Mouse (Mus musculus) urinary bladder, postnatal 25 days (tissue): ENCODE data around the gene Sp6.

Experiments used
- DNase-seq: peaks from one replicate; pipeline ENCODE4 v3.0.0; 2022; ENCODE audit warnings: low spot score

Gene Sp6

GRCm38 (mm10) chr11:96982355-96982754 is 30.8 kb upstream of the Sp6 start:
- peak; percentile 81 for DNase-seq

- no peak for DNase-seq
Measured at GRCm38 (mm10) chr11:96982859-96983258, 30.3 kb upstream of the Sp6 start, which contains the start of gene Sp2. Gene Sp2, minus strand, starts transcription at chr11:96982959.

GRCm38 (mm10) chr11:96984903-96985302 is 28.3 kb upstream of the Sp6 start:
- DNase-seq, result no peak

- no peak for DNase-seq
Measured at GRCm38 (mm10) chr11:96986463-96986862, 26.7 kb upstream of the Sp6 start.

- peak; percentile 30 for DNase-seq
Measured at GRCm38 (mm10) chr11:96987873-96988655, 25.1 kb upstream of the Sp6 start.

GRCm38 (mm10) chr11:96991501-96991900 is 21.7 kb upstream of the Sp6 start:
- DNase-seq, result no peak

GRCm38 (mm10) chr11:96992722-96993311 is 20.4 kb upstream of the Sp6 start:
- DNase-seq, result no peak

- DNase-seq, result no peak
Measured at GRCm38 (mm10) chr11:96995031-96995430, 18.2 kb upstream of the Sp6 start.

GRCm38 (mm10) chr11:96995836-96996772 is 17.1 kb upstream of the Sp6 start:
- no peak for DNase-seq

GRCm38 (mm10) chr11:96996773-96997379 is 16.3 kb upstream of the Sp6 start:
- no peak for DNase-seq

GRCm38 (mm10) chr11:96997380-96997956 is 15.7 kb upstream of the Sp6 start:
- peak; percentile 37 for DNase-seq

GRCm38 (mm10) chr11:97003170-97003569 is 10.0 kb upstream of the Sp6 start:
- no peak for DNase-seq

- DNase-seq, result no peak
Measured at GRCm38 (mm10) chr11:97007093-97007794, 6.0 kb upstream of the Sp6 start.

GRCm38 (mm10) chr11:97009198-97009790 is 3.9 kb upstream of the Sp6 start:
- no peak for DNase-seq

- no peak for DNase-seq
Measured at GRCm38 (mm10) chr11:97017696-97018582, 4.7 kb downstream of the Sp6 start.

- DNase-seq, result peak; percentile 60
Measured at GRCm38 (mm10) chr11:97018583-97019344, 5.6 kb downstream of the Sp6 start.

GRCm38 (mm10) chr11:97019345-97019708 is 6.1 kb downstream of the Sp6 start:
- no peak for DNase-seq

GRCm38 (mm10) chr11:97021121-97021765 is 8.0 kb downstream of the Sp6 start:
- DNase-seq, result no peak
